Mouse (Mus musculus) kidney, embryonic 15.5 days (tissue): Measurements from ENCODE around the gene Nphp4. TPM values are rescaled to one million over a fixed set of nuclear protein-coding genes. Genes with fewer than 3 reads are reported as not detected.

Source experiments
- ATAC-seq: fragments of 200-750 bp; cut with Nextera tagmentation; replicated peaks from 2 replicates; pipeline ENCODE4 v1.8.0; 2017; ENCODE audit warnings: moderate TSS enrichment; ENCODE audit not compliant: low FRiP score
- H3K27ac ChIP-seq: fragments of 300-500 bp; sonication (generic); 2 replicates; pipeline ENCODE4 v1.5.1; 2015; ENCODE audit warnings: mild to moderate bottlenecking, inconsistent platforms
- H3K27me3 ChIP-seq: fragments of 300-500 bp; sonication (generic); 2 replicates; pipeline ENCODE4 v1.6.1; 2015; ENCODE audit warnings: inconsistent platforms
- H3K36me3 ChIP-seq: fragments of 300-500 bp; sonication (generic); 2 replicates; pipeline ENCODE4 v1.6.1; 2015; ENCODE audit warnings: inconsistent platforms
- H3K4me1 ChIP-seq: fragments of 300-500 bp; sonication (generic); 2 replicates; pipeline ENCODE4 v1.6.1; 2015; ENCODE audit warnings: inconsistent platforms
- H3K4me2 ChIP-seq: fragments of 300-500 bp; sonication (generic); 2 replicates; pipeline ENCODE4 v1.6.1; 2015; ENCODE audit warnings: moderate library complexity, mild to moderate bottlenecking, inconsistent platforms
- H3K4me3 ChIP-seq: fragments of 300-500 bp; sonication (generic); replicated peaks from 2 replicates; pipeline ENCODE4 v1.5.1; 2015; ENCODE audit warnings: mild to moderate bottlenecking, inconsistent platforms
- H3K9ac ChIP-seq: fragments of 300-500 bp; sonication (generic); 2 replicates; pipeline ENCODE4 v1.6.1; 2015; ENCODE audit warnings: mild to moderate bottlenecking, inconsistent platforms
- H3K9me3 ChIP-seq: fragments of 300-500 bp; sonication (generic); replicated peaks from 2 replicates; pipeline ENCODE4 v1.6.1; 2016; ENCODE audit warnings: inconsistent platforms
- WGBS: fragments of 180-500 bp; shearing (Covaris S2); methylation state at CpG from one replicate; pipeline ENCODE4 v1.1.7; 2015; ENCODE audit warnings: mixed read lengths; 5-methylcytosine and 5-hydroxymethylcytosine counted together
- polyA plus RNA-seq: library from polyadenylated mRNA; unstranded; fragments of >200 nt; fragmentation: Nextera tagmentation; extraction: Ambion mirVana; gene quantifications from 2 replicates; pipeline ENCODE4 v1.2.1, GENCODE M21; 2015

Gene Nphp4
- polyA plus RNA-seq, 1 experiment from 2014 or later: 4.9 TPM

GRCm38 (mm10) chr4:152480426-152480825, 3.9 kb downstream of the Nphp4 start:
- H3K27me3 ChIP-seq: peaks cover 14% of the 10 kb centered on the region
- WGBS: 49% methylated on average over 8 of the region's 8 CpGs
- no peak for ATAC-seq

GRCm38 (mm10) chr4:152488046-152488445, 11.5 kb downstream of the Nphp4 start:
- H3K27ac ChIP-seq: no peak overlapping the region
- 83% methylated on average over 10 of the region's 10 CpGs for WGBS
- no peaks in the 10 kb centered on the region for H3K4me1 ChIP-seq
- no peak overlapping the region for H3K4me3 ChIP-seq
- H3K9me3 ChIP-seq: no peaks in the 10 kb centered on the region
- ATAC-seq: no peak
- no peak overlapping the region for H3K4me2 ChIP-seq
- no peaks in the 10 kb centered on the region for H3K36me3 ChIP-seq
- no peak overlapping the region for H3K9ac ChIP-seq
- no peaks in the 10 kb centered on the region for H3K27me3 ChIP-seq

More at GRCm38 (mm10) chr4:152480426-152480825, 3.9 kb downstream of the Nphp4 start:
- Histone ChIP-seq H3K4me1 (peaks cover 22% of the 10 kb centered on the region), H3K9ac (no peak overlapping the region), H3K27ac (no peak overlapping the region), H3K36me3 (no peaks in the 10 kb centered on the region), H3K4me3 (no peak overlapping the region), H3K9me3 (no peaks in the 10 kb centered on the region), H3K4me2 (no peak overlapping the region)

- WGBS: 72% methylated on average over 14 of the region's 14 CpGs
- Histone ChIP-seq H3K27me3 (no peaks in the 10 kb centered on the region), H3K4me1 (no peaks in the 10 kb centered on the region), H3K9me3 (no peaks in the 10 kb centered on the region), H3K9ac (no peak overlapping the region), H3K36me3 (no peaks in the 10 kb centered on the region), H3K27ac (no peak overlapping the region), H3K4me3 (no peak overlapping the region), H3K4me2 (no peak overlapping the region)
- ATAC-seq: no peak
These were observed 13.8 kb downstream of the Nphp4 start for GRCm38 (mm10) chr4:152490311-152490710.

- Histone ChIP-seq H3K27me3 (no peaks in the 10 kb centered on the region), H3K27ac (no peak overlapping the region), H3K36me3 (no peaks in the 10 kb centered on the region), H3K9me3 (no peaks in the 10 kb centered on the region), H3K9ac (no peak overlapping the region), H3K4me1 (peaks cover 2% of the 10 kb centered on the region), H3K4me2 (no peak overlapping the region), H3K4me3 (no peak overlapping the region)
- 52% methylated on average over 15 of the region's 15 CpGs for WGBS
- 0 out of 2 replicates have a peak, but pooled peaks have one; percentile 9 for ATAC-seq
These were observed 14.9 kb downstream of the Nphp4 start for GRCm38 (mm10) chr4:152491250-152491899.

GRCm38 (mm10) chr4:152494360-152494879, 17.9 kb downstream of the Nphp4 start:
- Histone ChIP-seq H3K4me1 (peaks cover 4% of the 10 kb centered on the region), H3K27me3 (no peaks in the 10 kb centered on the region), H3K9me3 (0 out of 2 replicates have a peak, but pooled peaks cover 3% of the 10 kb centered on the region), H3K4me2 (no peak overlapping the region), H3K4me3 (no peak overlapping the region), H3K9ac (no peak overlapping the region), H3K27ac (no peak overlapping the region), H3K36me3 (peaks cover 13% of the 10 kb centered on the region)
- ATAC-seq: no peak
- WGBS: 46% methylated on average over 20 of the region's 20 CpGs

GRCm38 (mm10) chr4:152512221-152512925, 35.9 kb downstream of the Nphp4 start:
- 0 out of 2 replicates have a peak overlapping the region, but pooled peaks have one; percentile 4 for H3K4me2 ChIP-seq
- no peak overlapping the region for H3K9ac ChIP-seq
- peaks cover 19% of the 10 kb centered on the region for H3K4me1 ChIP-seq
- no peaks in the 10 kb centered on the region for H3K27me3 ChIP-seq
- no peak overlapping the region for H3K4me3 ChIP-seq
- H3K27ac ChIP-seq: no peak overlapping the region
- peak; percentile 31 for ATAC-seq
- H3K9me3 ChIP-seq: 0 out of 2 replicates have a peak, but pooled peaks cover 4% of the 10 kb centered on the region
- peaks cover 15% of the 10 kb centered on the region for H3K36me3 ChIP-seq
- WGBS: 49% methylated on average over 18 of the region's 18 CpGs

DNA sequence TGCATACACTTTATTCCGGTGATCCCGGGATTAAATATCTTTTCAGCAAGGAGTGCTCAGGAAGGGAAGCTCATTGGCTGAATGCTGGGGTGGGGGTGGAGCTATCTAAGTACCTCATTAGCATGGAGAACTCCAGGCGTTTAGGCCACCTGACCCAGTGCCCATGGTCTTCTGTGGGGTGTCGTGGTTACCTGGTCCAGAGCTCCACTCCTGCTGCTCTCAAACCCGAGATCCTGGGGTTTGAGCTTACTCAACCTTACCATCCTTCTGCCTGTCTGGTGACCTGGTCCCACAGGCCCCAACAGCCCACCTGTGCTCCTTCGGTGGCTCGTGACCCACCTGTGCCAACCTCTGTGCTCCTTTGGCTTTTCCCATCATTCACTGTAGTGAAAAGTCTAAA, 38.4 kb downstream of the Nphp4 start:
- Histone ChIP-seq H3K36me3 (peaks cover 6% of the 10 kb centered on the region; the same call in 1 of the 2 replicates), H3K9ac (no peak overlapping the region), H3K4me1 (peaks cover 23% of the 10 kb centered on the region), H3K4me3 (no peak overlapping the region), H3K9me3 (0 out of 2 replicates have a peak, but pooled peaks cover 4% of the 10 kb centered on the region), H3K27ac (no peak overlapping the region), H3K4me2 (no peak overlapping the region), H3K27me3 (no peaks in the 10 kb centered on the region)
- ATAC-seq: no peak
- WGBS: 83% methylated on average over 7 of the region's 7 CpGs

- 58% methylated on average over 10 of the region's 10 CpGs for WGBS
- no peak for ATAC-seq
These were observed 42.6 kb downstream of the Nphp4 start for GRCm38 (mm10) chr4:152519106-152519505.

GRCm38 (mm10) chr4:152520083-152520482, 43.6 kb downstream of the Nphp4 start:
- 0 out of 2 replicates have a peak, but pooled peaks have one; percentile 30 for ATAC-seq
- Histone ChIP-seq H3K36me3 (no peaks in the 10 kb centered on the region), H3K9ac (no peak overlapping the region), H3K4me2 (no peak overlapping the region), H3K4me1 (peaks cover 21% of the 10 kb centered on the region; the same call in 1 of the 2 replicates), H3K4me3 (no peak overlapping the region), H3K27me3 (no peaks in the 10 kb centered on the region), H3K27ac (no peak overlapping the region), H3K9me3 (no peaks in the 10 kb centered on the region)
- 31% methylated on average over 6 of the region's 6 CpGs for WGBS

More at GRCm38 (mm10) chr4:152519106-152519505, 42.6 kb downstream of the Nphp4 start:
- no peaks in the 10 kb centered on the region for H3K27me3 ChIP-seq
- H3K4me2 ChIP-seq: no peak overlapping the region
- H3K9ac ChIP-seq: no peak overlapping the region
- H3K4me1 ChIP-seq: peaks cover 21% of the 10 kb centered on the region; the same call in 1 of the 2 replicates
- H3K36me3 ChIP-seq: no peaks in the 10 kb centered on the region
- no peaks in the 10 kb centered on the region for H3K9me3 ChIP-seq
- no peak overlapping the region for H3K27ac ChIP-seq
- no peak overlapping the region for H3K4me3 ChIP-seq

DNA sequence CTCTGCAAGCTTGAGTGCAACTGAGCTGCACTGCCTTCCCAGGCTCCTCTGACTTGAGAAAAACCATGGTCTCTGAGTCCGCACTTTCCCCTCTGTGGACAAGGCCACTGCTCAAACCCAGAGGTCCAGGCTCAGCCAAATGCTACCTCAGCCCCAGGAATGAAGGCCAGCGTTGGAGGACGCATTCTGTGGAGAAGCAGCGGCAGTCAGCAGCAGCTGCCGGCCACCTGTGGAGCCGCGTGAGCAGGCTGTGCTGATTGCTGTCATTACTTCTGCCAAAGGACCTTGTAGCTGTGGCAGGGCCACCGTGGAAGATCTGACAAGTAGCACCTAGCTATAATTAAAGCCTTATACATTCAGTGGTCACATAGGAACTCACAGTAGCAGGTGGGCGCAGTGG, 56.4 kb downstream of the Nphp4 start:
- no peaks in the 10 kb centered on the region for H3K27me3 ChIP-seq
- no peak overlapping the region for H3K27ac ChIP-seq
- WGBS: 60% methylated on average over 9 of the region's 9 CpGs
- H3K4me3 ChIP-seq: no peak overlapping the region
- no peaks in the 10 kb centered on the region for H3K9me3 ChIP-seq
- H3K9ac ChIP-seq: no peak overlapping the region
- ATAC-seq: no peak
- no peak overlapping the region for H3K4me2 ChIP-seq
- H3K36me3 ChIP-seq: no peaks in the 10 kb centered on the region
- peaks cover 14% of the 10 kb centered on the region for H3K4me1 ChIP-seq

- no peak for ATAC-seq
- no peak overlapping the region for H3K9ac ChIP-seq
- WGBS: 94% methylated on average over 12 of the region's 12 CpGs
- H3K27me3 ChIP-seq: no peaks in the 10 kb centered on the region
- no peak overlapping the region for H3K4me2 ChIP-seq
- H3K27ac ChIP-seq: no peak overlapping the region
- no peak overlapping the region for H3K4me3 ChIP-seq
- peaks cover 12% of the 10 kb centered on the region; the same call in 1 of the 2 replicates for H3K36me3 ChIP-seq
- no peaks in the 10 kb centered on the region for H3K9me3 ChIP-seq
- peaks cover 8% of the 10 kb centered on the region for H3K4me1 ChIP-seq
These were observed 63.2 kb downstream of the Nphp4 start for GRCm38 (mm10) chr4:152539756-152540155.

- H3K9ac ChIP-seq: no peak overlapping the region
- H3K4me1 ChIP-seq: peaks cover 8% of the 10 kb centered on the region
- 16% methylated on average over 9 of the region's 9 CpGs for WGBS
- H3K27ac ChIP-seq: no peak overlapping the region
- no peak overlapping the region for H3K4me3 ChIP-seq
- peak; percentile 62; the same call in 1 of the 2 replicates for ATAC-seq
- no peak overlapping the region for H3K4me2 ChIP-seq
- peaks cover 12% of the 10 kb centered on the region; the same call in 1 of the 2 replicates for H3K36me3 ChIP-seq
- H3K9me3 ChIP-seq: no peaks in the 10 kb centered on the region
- no peaks in the 10 kb centered on the region for H3K27me3 ChIP-seq
These were observed 64.7 kb downstream of the Nphp4 start for GRCm38 (mm10) chr4:152541172-152541571.
